Mouse (Mus musculus) Patski (cell line): ENCODE measurements around the gene Krt14. TPM values are rescaled to one million over a fixed set of nuclear protein-coding genes. Genes with fewer than 3 reads are reported as not detected.

ENCODE experiments used
- ATAC-seq: fragments of 100-300 bp; one replicate; pipeline ENCODE4 v1.8.0; 2021
- CTCF ChIA-PET: fragments of 350-600 bp; sonication (Branson Sonifier 250); formaldehyde crosslinking; loops from one replicate; lab custom pipeline; 2022; ENCODE audit warnings: inconsistent platforms; lab: Charles Lee
- POLR2A ChIA-PET: fragments of 350-600 bp; sonication (Branson Sonifier 250); formaldehyde crosslinking; loops from one replicate; lab custom pipeline; 2022; ENCODE audit warnings: antibody characterized with exemption, inconsistent platforms; lab: Charles Lee
- DNase-seq: peaks from one replicate; pipeline ENCODE4 v3.0.0-alpha.2; 2011; ENCODE audit warnings: low read depth, low spot score
- H3K27me3 ChIP-seq: fragments of 371-371 bp; one replicate; pipeline ENCODE4 v1.5.1; 2021
- CTCF ChIP-seq: fragments of 100-300 bp; IDR thresholded peaks from one replicate; pipeline ENCODE4 v1.5.1; 2021
- in situ Hi-C: fragments of 300-500 bp; cut with MboI; formaldehyde crosslinking; loops from 3 replicates; pipeline ENCODE4 v1.11.1; 2018; ENCODE audit warnings: low pct_unique_long_range_greater_than_20kb, mixed read lengths
- polyA plus RNA-seq: library from polyadenylated mRNA; unstranded; gene quantifications from one replicate; pipeline ENCODE4 v1.2.3, GENCODE M21; 2021

Krt14 gene
- polyA plus RNA-seq, 1 experiment from 2014 or later, result not detected

DNA sequence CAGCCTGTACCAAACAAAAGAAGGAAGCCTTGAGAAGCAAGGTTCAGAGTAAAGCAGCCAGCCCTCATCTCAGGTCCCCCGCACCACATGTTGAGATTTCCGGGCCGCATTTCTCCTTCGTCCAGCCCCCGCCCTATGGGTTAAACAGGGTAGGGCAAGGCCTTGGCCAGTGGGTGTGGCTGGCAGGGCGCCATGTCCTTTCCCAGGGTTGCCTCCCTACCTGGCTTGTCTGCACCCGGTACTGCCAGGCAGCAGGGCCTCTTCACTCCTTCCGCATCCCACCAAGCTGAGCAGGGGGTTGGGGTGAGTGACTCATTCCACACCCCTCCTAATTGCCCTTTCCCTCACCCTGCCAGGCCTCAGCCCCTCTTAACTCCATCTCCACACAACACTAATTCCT lies 39.3 kb downstream of the Krt14 start:
- ChIA-PET CTCF (interaction anchor here (1.4 to 2.4 kb wide), 5 partner anchors 8 to 704 kb away, joined by 3 to 10 read pairs (median 5); partner anchors contain the start of gene Krt33b), POLR2A (no interaction called here)
- no peaks in the 10 kb centered on the region for H3K27me3 ChIP-seq
- in situ Hi-C loops, result loop anchor here (10.0 kb wide), 1 partner anchor 593 kb away; no protein-coding TSS in a partner anchor
- ATAC-seq, result no peak
- TF ChIP-seq CTCF, result no peak
- DNase-seq, result no peak

DNA sequence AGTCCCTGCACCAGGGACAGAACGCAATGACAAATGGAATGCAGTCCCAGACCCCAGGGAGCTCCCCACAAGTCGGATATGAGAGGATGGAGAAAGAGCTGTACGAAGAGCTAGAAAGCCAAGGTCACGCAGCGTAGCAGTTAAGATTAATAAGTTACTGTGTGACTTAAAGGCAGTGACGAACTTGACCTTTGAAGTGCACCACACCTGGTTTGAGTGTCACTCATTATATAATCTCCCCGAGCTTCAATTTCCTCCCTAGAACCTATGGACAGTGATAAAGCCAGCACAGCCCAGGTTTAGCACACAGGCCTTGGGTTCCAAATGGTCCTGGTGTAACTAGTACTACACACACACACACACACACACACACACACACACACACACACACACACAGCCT lies 43.0 kb downstream of the Krt14 start:
- in situ Hi-C loops, result loop anchor here (10.0 kb wide), 1 partner anchor 590 kb away; no protein-coding TSS in a partner anchor

DNA sequence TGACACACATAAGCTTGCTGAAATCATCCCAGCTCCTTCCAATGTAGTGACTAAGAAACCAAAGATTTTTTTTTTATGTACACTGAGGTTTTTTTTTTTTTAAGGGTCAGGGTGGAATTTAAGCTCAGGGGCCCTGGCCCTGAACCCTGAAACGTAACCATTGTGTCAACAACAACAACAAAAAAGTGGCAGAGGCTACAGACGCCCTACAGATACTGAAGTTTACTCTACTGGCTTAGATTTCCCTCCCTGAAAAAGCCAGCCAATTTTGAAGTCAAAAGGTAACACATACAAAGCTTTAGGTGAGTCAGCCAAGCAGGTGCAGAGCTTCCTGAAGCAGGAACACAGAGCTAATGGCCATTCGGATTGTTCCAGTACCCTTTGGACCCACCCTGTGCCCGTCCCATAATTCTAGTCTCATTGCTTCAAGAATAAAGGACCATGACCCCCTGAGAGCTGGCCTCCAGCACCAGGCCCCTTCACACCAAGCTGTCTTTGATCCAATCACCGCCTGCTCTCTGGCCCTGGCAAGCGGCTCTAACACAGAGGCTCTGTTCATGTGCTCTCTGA lies 49.4 kb downstream of the Krt14 start:
- TF ChIP-seq CTCF, result no peak
- in situ Hi-C loops, result no loop called here
- CTCF ChIA-PET, result interaction anchor here (1.2 to 1.5 kb wide), 2 partner anchors 9 to 12 kb away, joined by 3 to 4 read pairs; partner anchors contain the start of gene Krt19

More for the DNA sequence above, 43.0 kb downstream of the Krt14 start:
- POLR2A ChIA-PET, result no interaction called here
- CTCF ChIA-PET, result no interaction called here
- H3K27me3 ChIP-seq, result no peaks in the 10 kb centered on the region
- DNase-seq (no peak), ATAC-seq (no peak)
- no peak for TF ChIP-seq CTCF

DNA sequence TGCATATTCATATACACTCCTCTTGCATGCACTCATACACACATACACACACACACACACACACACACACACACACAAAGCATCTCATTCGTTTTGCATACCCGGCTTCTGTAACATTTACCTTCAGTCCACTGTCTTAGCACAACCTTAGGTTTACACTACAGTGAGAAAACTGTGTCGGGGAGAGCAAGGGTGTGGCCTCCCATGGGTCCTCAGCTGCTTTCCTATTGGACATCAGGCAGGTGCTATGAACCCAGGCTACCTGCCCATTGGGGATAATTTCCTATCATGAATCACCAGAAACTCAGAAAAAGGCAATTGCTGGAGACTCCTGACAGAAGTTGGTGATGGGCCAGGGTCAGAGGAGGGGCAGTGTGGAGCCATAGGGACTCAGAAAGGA lies 50.0 kb downstream of the Krt14 start:
- POLR2A ChIA-PET, result interaction anchor here (0.7 kb wide), 2 partner anchors 63 to 591 kb away, joined by 3 to 6 read pairs; partner anchors contain the start of gene Krtap3-1
- no peaks in the 10 kb centered on the region for H3K27me3 ChIP-seq
- no peak for ATAC-seq
- no peak for DNase-seq
- TF ChIP-seq CTCF, result no peak
- CTCF ChIA-PET, result interaction anchor here (1.2 to 1.5 kb wide), 2 partner anchors 8 to 13 kb away, joined by 3 to 4 read pairs; partner anchors contain the start of gene Krt19
- in situ Hi-C loops, result no loop called here

More for the DNA sequence above, 49.4 kb downstream of the Krt14 start:
- POLR2A ChIA-PET, result interaction anchor here (0.7 kb wide), 2 partner anchors 63 to 592 kb away, joined by 3 to 6 read pairs; partner anchors contain the start of gene Krtap3-1
- no peaks in the 10 kb centered on the region for H3K27me3 ChIP-seq
- no peak for DNase-seq
- ATAC-seq, result no peak

DNA sequence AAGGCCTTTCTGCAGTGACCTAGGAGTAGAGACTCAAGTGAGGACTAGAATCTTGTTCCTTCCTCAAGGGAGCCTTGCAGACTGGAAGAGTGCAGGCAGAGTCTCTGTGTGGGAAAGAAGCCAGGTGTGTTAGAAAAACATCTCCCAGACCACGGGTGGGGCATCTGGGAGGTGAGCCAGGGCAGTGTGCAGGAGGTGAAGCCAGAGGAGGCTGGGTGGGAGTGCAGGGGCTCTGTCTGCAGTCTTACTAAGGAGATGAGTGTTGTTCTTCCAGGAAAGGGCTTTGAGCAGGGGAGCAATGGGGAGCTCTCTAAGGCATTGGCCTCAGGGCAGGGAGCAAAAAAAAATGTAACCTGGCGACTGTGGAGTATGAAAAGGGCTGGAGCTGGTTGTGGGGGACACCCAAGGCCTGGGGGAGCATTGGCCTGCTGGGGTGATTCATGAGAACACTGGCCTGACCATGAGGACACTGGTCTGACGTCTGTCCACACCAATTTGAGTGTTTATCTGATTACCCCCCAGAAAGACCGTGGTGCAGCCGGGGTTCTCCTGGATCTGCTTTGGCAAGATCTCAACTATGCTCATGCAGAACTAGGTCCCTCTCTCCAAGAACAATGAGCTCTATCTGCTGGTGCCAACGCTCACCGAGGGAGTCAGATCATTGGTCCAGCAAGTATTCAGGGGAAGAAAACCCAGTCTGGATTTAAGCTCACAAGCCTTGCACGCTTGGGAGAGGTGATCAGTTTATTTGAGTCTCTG lies 51.7 kb downstream of the Krt14 start:
- CTCF ChIA-PET, result interaction anchor here (1.4 kb wide), 1 partner anchor 139 kb away, joined by 4 read pairs; no protein-coding TSS in a partner anchor
- in situ Hi-C loops, result no loop called here
- TF ChIP-seq CTCF, result no peak
- H3K27me3 ChIP-seq, result no peaks in the 10 kb centered on the region
- POLR2A ChIA-PET, result no interaction called here
- DNase-seq (peak; percentile 80), ATAC-seq (peak; percentile 44)

Other genes with a start within 250 kb of the Krt14 start
- gene Krtap29-1, start 228.5 kb downstream of the Krt14 start, polyA plus RNA-seq, result not detected
- not detected for gene Krtap16-1, start 221.0 kb downstream of the Krt14 start, polyA plus RNA-seq
- gene Krtap17-1, start 213.6 kb downstream of the Krt14 start, polyA plus RNA-seq, result not detected
- gene Krt33a, start 191.3 kb downstream of the Krt14 start, polyA plus RNA-seq, result not detected
- 0.18 TPM for gene Krt33b, start 177.7 kb downstream of the Krt14 start, polyA plus RNA-seq
- gene Krt34, start 166.0 kb downstream of the Krt14 start, polyA plus RNA-seq, result not detected
- not detected for gene Krt31, start 157.0 kb downstream of the Krt14 start, polyA plus RNA-seq
- gene Krt32, start 119.3 kb downstream of the Krt14 start, polyA plus RNA-seq, result not detected
- not detected for gene Krt35, start 111.3 kb downstream of the Krt14 start, polyA plus RNA-seq
- not detected for gene Krt36, start 101.9 kb downstream of the Krt14 start, polyA plus RNA-seq
- gene Krt13, start 86.0 kb downstream of the Krt14 start, polyA plus RNA-seq, result not detected
- gene Krt15, start 71.6 kb downstream of the Krt14 start, polyA plus RNA-seq, result 0.74 TPM
- not detected for gene Krt19, start 58.9 kb downstream of the Krt14 start, polyA plus RNA-seq
- gene Krt9, start 14.3 kb downstream of the Krt14 start, polyA plus RNA-seq, result not detected
- not detected for gene Krt16, start 41.4 kb upstream of the Krt14 start, polyA plus RNA-seq
- 0.10 TPM for gene Krt17, start 53.5 kb upstream of the Krt14 start, polyA plus RNA-seq
- 0.08 TPM for gene Krt42, start 62.3 kb upstream of the Krt14 start, polyA plus RNA-seq
- 674 TPM for gene Eif1, start 112.3 kb upstream of the Krt14 start, polyA plus RNA-seq
- not detected for gene Gast, start 126.9 kb upstream of the Krt14 start, polyA plus RNA-seq
- 23.9 TPM for gene Hap1, start 148.6 kb upstream of the Krt14 start, polyA plus RNA-seq
- 71.6 TPM for gene Jup, start 190.2 kb upstream of the Krt14 start, polyA plus RNA-seq
- gene P3h4, start 207.3 kb upstream of the Krt14 start, polyA plus RNA-seq, result 29.1 TPM
- gene Fkbp10, start 208.1 kb upstream of the Krt14 start, polyA plus RNA-seq, result 0.10 TPM
- 59.8 TPM for gene Nt5c3b, start 234.3 kb upstream of the Krt14 start, polyA plus RNA-seq
- gene Klhl10, start 234.4 kb upstream of the Krt14 start, polyA plus RNA-seq, result 0.44 TPM